Mouse (Mus musculus) WW6 (cell line): ENCODE data around the gene Dcst2.
A peak's percentile ranks its signal among the peaks of the same experiment; 100 is the strongest.

Source experiments
- DNase-seq: peaks from one replicate; pipeline ENCODE4 v3.0.0-alpha.2; 2013; ENCODE audit warnings: low read depth, low spot score

Dcst2 gene

DNA sequence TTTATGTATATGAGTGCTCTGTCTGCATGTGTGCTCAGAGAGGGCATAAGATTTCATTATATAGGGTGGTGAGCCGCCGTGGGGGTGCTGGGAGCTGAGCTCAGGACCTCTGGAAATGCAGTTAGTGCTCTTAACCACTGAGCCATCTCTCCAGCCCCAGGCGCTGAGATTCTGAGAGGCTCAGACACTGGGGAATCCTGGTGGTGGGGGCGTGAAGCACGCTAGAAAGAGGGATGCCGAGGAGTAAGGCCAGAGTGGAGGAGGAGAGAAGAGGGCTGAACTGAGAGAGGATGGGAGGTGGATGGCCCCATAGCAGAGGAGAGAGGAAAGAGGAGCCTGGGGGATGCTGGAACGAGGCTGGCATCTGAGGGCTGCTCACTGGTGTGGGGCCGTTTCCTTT is 2.9 kb downstream of the Dcst2 start:
- DNase-seq = no peak

DNA sequence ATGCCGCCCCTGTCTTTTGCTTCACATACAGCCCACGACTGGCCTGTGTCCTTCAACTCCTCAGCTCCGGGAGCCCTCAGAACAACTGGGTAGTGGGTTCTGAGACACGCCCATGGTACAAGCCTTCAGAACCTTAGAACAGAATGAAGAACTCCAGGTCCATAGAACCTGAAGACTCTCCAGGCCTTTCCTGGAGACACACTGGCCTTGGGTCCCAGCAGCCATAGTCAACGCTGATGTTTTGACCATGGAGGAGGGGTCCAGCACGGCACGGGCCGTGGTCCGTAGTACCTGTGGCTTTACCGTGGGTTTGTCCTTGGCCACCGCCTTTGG is 3.3 kb downstream of the Dcst2 start, which contains the start of gene Dcst1:
Gene Dcst1, minus strand, starts transcription at position 101 of the 333 bp plus-strand sequence.
- no peak for DNase-seq

DNA sequence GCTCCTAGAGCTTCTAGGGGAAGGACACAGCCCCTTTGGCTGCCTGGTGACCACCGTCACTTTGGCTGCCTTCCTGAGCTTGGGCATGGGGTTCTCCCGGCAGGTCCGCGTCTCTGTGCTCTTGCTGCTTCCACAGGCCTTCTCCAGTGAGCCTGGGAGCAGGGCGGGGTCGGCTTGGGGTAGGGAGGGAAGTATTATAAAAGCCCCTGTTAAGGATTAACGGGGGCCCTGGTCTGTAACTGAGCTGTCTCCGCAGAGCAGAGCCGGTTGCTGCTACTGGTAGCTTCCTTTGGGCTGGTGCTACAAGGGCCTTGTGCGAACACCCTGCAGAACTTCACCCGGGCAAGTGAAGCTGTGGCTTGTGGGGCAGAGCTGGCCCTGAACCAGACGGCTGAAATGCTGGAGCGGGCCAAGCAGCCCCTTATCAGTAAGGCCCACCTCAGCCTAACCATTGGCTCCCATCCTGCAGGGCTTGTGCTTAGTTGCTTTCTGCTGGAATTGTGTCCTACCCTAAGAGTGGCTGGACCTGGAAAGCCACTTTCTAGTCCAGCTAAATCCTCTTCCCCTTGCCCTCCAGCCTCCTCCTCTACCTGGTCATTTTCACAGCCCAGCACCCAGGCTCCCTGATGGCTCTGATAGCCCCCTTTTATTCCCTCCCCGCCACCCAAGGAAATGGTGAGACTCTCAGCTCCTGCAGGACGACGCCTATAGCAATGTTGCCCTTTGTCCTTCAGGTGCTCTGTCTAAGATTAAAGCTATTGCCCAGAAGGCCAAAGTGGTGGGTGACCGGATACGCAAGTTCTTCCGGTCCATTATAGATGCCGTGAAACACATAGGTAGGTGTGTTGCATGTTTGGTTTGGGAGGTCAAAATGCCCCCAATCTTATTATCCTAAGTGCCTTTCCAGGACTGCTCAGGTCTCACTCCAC is 4.0 kb downstream of the Dcst2 start:
- no peak for DNase-seq

DNA sequence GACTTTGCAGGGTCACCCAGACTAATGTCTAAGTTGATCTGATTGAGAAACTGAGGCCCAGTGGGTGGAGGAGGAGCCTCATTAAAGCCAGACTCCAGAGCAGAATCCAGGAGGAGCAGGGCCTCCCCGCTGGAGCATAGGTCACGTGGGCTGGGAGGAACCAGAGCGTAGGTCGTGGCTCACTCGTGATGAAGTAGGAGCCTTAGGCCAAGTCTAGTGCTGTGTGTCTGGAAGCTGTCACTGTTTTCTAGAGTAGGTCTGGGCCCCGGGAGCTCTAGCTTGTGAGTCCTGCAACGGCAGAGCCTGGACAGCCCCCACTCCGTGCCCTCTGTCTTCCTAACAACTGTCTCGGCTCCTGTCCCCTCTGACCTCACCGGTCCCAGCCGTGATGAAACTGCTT is 5.6 kb downstream of the Dcst2 start:
- no peak for DNase-seq

DNA sequence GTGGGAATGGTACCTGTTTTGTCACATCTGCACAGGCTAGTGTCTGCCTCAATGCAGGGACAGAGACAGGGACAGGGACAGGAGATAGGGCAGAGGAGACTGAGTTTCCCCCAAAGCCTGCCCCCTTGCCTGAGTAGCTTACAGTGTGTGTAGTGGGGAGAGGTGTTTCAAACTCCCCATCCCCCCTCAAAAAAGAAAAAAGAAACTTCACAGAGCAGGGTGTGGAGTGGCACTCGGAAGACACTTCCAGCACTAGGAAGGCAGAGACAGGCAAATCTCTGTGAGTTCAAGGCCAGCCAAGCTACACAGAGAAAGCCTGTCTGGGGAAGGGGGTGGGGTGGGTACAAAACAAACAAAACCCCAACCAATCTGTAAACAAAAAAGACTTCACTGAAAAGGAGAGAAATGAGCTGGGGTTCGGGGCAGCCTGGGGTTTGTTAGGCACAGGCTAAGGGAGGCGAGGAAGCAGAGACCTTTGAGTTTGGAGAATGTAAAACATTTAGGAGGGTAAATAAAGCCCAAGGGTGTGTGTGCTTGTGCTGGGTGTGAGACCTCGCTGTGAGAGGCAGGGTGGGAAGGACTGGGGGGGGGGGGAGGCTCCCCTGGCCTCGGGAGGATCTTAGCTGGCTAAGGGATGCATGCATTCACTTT is 11.9 kb downstream of the Dcst2 start:
- DNase-seq = no peak

DNA sequence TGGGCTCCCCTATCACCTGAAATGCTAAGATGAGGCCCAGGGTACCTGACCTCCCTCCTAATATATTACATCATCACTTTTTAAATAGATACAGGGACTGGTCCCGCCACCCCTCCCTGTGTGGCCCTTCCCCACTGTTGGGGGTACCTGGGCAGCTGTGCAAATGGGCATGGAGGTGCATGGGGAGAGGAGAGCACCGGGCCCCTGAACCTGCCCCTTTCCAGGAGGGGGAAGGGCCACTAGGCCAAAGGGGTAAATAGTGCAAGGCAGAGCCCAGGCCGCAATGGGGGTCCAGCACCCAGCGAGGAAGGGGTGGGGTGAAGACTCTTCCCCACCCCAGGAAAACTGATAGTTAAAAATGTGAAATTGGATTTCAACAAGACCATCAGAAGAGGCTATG is 16.1 kb downstream of the Dcst2 start:
- no peak for DNase-seq

DNA sequence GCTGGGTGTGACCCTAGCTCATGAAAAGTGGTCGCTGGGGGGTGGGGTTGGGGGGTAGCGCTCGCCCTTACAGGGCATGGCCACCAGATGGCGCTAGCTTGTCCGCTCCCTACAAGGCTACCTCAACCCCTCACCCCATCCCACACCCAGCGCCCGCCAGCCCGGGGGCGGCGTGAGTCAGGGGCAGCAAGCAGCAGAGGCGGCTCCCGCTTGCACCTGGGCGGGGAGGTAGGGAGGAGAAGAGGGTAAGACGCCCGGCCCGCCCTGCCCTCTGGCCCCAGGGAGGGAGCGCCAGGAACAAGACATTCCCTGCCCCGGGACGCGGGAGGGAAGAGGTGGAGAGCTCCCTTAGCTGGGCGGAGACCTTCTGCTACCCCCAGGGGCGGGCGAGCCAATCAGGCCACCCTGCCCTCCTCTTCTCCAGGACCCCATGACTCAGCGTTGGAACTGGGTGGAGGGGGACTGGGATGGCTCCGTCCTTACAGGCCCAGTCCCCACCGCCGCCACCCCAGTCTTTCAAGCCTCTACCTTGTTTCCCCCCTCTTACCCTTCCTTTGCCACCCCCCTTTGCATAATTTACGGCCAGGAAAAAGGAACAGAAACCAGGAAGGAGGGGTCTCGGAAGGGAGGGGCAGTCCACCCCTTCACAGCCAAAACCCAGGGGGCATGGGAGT is 16.8 kb downstream of the Dcst2 start:
- peak; percentile 88 for DNase-seq

DNA sequence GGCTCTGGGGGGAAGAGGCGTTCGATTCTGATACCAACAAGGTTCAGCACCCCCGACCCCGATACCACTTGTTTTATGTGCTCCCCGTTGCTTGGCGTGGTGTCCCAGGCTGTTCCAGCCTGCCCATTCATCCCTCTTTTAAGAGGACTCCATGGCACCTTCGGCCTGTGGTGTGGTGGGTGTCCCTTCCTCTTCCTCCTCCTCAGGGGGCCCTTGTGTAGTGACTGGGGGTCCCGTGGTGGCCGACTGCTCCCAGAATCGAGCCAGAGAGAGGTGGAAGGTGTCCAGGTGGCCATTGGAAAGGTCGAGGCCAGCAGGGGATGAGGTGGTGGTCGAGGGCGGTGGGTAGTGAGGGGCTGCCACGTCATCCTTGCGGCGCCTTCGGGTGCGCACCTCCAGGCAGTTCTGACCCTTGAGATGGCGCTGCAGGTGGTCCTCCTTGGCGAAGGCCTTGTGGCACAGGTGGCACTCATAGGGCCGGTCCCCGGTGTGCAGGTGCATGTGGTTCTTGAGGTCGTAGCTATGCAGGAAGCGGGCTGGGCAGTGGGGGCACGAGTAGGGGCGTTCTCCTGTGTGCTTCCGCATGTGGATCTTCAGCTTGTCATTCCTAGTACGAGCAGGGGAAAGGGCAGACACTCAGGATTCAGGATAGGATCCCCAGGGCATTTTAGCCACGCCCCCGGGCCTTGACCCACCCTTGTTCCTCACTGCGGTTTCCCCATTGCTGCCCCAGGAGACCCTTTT is 17.8 kb downstream of the Dcst2 start:
- no peak for DNase-seq

DNA sequence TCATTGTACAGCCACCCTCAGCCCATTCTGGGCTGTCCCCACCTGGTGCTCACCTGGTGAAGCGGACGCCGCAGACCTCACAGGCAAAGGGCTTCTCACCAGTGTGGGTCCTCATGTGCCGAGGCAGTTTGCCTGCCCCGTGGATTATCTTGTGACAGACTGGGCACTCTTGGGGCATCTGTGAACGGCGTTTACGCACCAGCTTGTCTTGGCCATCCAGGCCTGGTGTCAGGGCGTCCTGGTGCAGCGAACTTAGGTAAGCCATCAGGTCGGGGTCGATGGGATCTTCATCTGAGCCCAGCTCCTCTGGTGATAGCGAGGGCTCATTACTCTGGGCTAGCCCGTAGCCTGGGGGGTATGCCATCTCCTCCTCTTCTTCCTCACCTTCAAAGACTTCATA is 18.5 kb downstream of the Dcst2 start:
- no peak for DNase-seq

DNA sequence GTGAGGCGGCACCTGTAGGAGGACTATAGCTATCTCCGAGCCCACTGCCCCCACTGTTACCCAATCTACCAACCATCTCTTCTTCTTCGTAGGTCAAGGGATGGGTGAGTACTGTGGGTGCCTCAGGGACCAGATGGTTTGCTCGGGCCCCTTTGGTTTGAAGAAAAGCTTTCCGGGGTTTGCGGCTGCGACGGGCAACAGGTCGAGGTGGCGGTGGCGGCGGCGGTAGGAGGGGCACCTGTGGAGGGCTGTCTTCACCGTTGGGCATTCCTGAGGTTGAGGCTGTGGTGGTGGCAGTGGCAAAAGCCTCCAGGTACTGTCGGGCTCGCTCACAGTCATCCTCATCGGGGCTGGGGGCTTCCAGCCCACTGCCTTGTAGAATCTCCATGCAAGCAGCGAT is 18.9 kb downstream of the Dcst2 start:
- no peak for DNase-seq

DNA sequence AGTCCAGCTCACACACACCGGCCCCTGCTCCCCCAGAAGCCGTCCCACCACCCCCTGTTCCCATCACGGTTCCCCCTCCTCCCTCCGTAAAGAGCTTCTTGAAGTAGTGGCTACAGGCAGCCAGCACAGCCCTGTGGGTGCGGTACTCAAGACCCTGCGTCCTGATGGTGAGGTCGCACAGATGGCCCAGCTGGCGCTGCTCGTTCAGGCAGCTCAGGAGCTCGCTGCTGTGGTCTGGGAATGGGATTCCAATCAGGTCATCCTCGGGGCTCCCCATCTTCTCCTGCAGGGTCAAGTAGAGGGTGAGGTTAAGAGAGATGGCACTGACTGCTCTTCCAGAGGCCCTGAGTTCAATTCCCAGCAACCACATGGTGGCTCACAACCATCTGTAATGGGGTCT is 19.5 kb downstream of the Dcst2 start:
- no peak for DNase-seq

DNA sequence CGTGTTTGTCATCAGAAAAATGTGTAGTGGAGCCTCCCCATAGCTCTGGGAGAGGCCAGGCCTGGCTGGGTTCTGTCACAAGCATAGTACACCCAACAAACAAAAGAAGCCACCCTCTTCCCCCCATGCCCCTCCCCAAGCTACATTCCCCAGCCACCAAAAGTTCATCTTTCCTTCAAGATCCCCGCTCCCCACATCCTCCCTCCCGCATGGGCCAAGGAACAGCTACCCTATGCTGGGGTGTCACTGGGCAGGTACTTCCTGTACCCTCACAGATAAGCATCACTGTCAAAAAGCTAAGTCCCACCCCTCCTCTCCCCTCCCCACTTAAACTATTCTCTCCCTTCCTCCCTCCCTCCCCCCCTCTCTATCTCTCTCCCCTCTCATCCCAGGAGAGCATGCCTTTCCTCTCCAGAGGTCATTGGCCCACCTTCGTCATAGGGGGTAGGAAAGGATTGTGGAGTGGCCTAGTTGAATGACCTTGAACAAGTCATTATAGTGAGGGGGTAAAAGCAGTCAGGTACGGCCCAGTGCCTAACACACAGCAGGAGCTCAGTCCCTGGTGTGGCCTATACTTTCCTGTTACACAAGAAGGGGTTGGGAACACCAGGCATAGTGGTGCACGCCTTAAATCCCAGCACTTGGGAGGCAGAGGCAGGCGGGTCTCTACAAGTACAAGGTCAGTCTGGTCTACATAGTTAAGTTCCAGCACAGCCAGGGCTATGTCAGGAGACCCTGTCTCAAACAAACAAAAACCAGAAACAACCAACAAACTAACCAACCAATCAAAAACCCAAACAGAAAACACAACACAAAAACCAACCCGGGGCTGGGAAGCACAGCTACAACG is 20.5 kb downstream of the Dcst2 start:
- no peak for DNase-seq

DNA sequence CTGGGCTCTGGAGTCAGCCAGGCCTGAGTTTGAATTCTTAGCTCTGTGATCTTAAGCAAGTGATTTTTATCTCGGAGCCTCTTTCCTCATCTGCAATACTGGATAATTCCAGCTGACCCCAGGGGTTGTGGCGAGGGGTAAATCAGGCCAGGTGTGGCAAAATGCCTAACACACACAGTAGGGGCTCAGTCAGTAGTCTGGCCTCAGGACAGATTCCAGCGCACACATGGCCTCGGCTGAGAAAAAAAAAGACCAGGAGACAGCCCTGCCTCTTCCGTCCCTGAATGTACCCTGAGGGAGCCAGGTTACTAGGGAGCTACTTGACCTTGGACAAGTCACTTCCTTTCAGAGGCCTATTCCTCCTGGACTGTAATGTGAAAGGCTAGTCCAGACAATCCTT is 21.2 kb downstream of the Dcst2 start:
- DNase-seq = no peak

DNA sequence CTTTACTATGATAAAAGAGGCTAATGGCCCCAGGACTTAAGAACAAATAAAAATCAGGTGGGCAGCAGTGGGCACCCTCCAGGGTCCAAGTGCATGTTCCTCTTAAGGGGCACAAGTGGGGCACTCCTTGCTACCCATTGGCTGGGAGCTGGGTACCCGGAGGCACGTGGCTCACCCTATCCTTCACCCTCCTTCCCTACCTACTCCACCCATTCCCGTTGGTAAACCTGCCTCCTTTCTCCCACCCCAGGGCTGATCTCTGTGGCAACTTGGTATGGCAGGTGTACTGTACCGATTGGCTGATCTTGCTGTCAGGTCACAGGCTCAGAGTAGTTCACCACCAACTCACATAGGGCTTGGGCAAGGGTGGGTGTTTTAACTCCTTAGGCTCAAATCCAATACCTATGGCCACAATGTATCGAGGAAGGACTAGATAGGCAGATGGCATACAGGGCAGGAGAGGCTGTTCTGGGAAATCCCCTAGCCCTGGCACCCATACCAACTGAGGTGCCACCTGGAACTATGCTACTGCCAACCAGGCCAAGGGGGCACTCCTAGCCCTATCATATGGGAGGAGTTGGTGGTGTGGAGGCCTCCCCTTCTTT is 22.0 kb downstream of the Dcst2 start:
- no peak for DNase-seq

DNA sequence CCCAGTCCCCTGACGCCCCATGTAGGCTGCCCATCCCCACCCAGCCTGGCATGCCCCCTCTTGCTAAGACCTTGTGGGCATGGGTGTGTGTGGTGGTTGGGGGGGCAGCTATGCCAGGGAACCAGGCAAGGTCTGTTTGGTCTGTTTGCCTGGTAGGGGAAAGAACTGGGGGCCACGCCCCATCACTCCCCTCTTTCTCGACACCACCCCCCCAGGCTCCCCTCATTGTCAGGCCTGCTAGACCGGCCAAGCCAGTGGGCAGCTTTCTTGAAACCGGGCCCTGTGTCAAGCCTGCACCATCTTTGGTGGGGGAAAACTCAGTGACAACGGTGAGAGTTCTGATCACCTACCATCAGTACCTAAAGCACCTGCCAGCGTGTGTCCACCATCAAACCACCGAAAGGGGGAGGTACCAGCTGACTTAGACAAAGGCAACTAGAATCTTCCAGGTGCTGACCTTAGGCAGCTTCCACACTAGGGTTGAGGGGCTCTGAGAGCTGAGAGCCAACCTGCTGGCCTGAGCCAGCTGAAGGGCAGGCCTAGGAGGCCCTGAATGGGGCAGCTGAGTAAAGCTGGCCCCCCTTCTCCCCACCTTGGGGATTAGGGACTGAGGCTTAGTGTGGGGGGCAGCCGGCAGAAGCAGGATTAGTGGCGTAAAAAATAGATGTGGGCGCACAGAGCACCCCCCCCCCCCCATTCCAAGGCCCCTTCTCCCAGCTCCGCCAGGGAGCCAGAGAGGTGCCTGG is 22.7 kb downstream of the Dcst2 start:
- no peak for DNase-seq

DNA sequence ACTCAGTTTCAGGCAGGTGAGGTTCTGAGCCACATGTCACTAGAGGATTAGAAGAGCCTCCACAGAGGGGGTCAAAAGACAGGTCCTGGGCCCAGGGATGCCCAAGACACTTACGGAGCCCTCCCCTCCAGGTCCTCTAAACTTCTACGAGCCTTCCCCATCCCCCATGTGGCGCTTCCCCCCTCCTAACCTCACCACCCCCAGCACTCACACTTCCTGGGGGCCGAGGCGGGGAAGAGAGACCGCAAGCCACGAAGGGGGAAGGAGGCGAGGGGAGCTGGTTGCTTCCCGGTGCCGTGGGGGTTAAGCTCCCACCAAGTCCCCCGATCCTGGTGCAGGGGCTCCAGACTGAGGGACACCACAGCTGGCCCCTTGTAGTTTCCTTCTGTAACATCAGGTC is 23.7 kb downstream of the Dcst2 start:
- no peak for DNase-seq

DNA sequence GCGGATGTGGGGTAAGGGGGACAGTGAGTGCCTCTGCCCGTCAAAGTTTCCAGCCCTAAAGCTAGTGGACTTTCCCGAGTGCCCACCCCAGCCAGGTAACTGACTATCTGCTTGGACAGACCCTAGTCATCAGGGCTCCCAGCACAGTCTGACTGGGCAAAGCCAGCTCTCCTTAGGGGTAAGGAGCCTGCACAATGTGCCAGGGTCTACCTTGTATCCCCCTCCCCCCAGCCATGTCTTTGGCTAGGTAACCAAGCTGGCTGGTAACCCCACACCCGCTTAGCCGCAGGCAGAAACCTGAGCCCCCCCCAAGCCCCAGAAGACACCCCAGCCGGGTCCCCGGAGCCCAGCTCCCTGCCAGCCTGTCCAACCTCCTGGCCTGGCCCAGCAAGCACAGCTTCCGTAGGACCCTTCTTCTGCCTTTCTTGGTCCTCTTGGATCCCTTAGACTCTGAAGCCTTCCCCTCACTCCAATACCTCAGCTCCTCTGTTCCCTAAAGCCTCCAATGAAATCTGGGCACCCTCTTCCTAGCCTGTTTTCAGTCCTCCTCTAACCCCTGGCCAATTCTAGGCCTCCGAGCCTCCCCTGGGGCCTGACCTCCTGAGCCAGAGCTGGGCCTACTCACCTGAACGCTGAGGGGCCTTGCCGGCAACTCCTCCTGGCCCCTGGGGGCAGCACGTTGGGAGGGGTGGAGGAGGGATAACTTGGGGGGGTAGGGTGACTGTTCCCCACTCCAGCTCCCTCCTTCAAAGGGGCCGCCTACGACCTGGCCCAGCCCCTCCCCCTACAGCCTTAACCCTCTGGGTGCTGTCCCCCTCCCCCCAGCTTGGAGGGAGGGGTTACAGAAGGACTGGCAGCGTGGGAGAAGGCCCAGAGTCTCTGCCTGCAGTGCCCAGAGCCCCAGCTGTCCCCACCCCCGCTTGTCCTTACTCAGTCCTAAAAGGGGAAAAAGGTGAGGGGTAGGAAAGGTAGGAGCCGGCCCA is 25.0 kb downstream of the Dcst2 start:
- no peak for DNase-seq

DNA sequence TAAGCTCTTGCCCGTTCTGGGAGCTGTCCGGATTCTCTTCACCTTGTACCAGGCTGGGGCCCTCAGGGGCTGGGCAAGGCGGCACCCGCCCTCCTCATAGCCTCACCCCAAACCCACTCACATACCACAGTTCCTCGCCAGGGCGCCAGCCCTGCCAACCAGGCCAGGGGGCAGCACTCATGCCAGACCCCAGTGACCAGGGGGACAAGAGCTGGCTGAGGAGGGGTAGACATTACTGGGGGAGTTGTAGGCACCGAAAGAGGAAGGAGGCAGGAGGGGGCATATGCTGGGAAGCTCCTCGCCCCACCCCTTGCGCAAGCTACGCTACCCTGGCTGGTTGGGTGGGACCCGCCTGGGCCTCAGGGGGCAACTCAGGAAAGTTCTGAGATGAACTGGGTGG is 25.9 kb downstream of the Dcst2 start:
- no peak for DNase-seq
